Mouse (Mus musculus) small intestine, adult 2 months (tissue): ENCODE measurements around the gene Sco2.

Experiments
- CTCF ChIP-seq: fragments of 200-500 bp; IDR thresholded peaks from 2 replicates; pipeline ENCODE4 v1.5.1; 2012; ENCODE audit warnings: low read depth, mild to moderate bottlenecking, control low read depth, inconsistent platforms, low read length, moderate library complexity, mixed read lengths; ENCODE audit not compliant: insufficient replicate concordance, insufficient read length; ENCODE audit errors: extremely low read depth
- POLR2A ChIP-seq: fragments of 200-500 bp; IDR thresholded peaks from 2 replicates; pipeline ENCODE4 v1.6.1; 2012; ENCODE audit warnings: low read depth, mild to moderate bottlenecking, control low read depth, inconsistent platforms, low read length, moderate library complexity

DNA sequence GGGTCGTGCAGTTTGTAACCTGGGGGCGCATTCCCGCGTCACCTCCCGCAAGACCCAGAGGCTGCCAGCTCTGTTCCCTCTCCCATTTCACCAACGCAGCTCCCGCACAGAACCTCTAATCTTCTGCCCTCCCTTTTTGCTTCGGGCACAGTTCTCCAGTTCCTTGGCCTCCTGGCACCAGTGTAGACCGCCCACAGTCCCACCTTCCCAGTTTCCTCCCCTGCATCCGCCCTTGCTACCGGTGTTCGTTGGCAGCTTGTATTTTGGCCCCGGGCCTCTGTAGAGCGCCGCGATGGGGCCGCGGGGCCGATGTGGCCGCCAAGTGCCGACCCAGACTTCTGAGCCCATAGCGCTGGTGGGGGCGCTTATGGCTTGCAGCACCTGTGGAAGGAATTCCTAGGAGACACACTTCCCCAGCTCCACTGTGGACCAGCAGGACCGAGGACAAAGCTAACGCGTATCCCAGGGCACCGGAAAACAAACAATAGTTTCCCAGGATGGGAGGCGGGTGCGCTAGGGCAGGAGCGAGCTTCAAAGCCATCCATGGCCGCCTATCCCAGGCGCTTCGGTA is 5.3 kb upstream of the Sco2 start, which contains the start of gene Odf3b:
- TF ChIP-seq POLR2A (no peak; the same call in none of the 2 replicates), CTCF (no peak)
